Mouse (Mus musculus): ENCODE measurements around the gene H2afz.
"Not testable (repeated sequence)": the region's sequence is repeated elsewhere in the genome, so short reads cannot be mapped to it uniquely, and the experiment has no call there.

H2afz gene

GRCm38 (mm10) chr3:137864988-137865982 is 998 bp downstream of the H2afz start:
- peak; percentile 94 for DNase-seq

GRCm38 (mm10) chr3:137867133-137867436 is 2.8 kb downstream of the H2afz start:
- DNase-seq, result no peak

- peak; percentile 82 for DNase-seq
Measured at GRCm38 (mm10) chr3:137867437-137868093, 3.3 kb downstream of the H2afz start, which contains the start of gene Dnajb14. TSS of gene Dnajb14 (plus strand) at chr3:137867675.

- no peak for DNase-seq
Measured at GRCm38 (mm10) chr3:137868094-137868913, 4.0 kb downstream of the H2afz start.

- DNase-seq, result no peak
Measured at GRCm38 (mm10) chr3:137869395-137869794, 5.1 kb downstream of the H2afz start.

- no peak for DNase-seq
Measured at GRCm38 (mm10) chr3:137879313-137879712, 15.0 kb downstream of the H2afz start.

- no peak for DNase-seq
Measured at GRCm38 (mm10) chr3:137880109-137880748, 15.9 kb downstream of the H2afz start.

- no peak for DNase-seq
Measured at GRCm38 (mm10) chr3:137881093-137881492, 16.8 kb downstream of the H2afz start.

- DNase-seq, result no peak
Measured at GRCm38 (mm10) chr3:137887961-137888360, 23.7 kb downstream of the H2afz start.

GRCm38 (mm10) chr3:137891089-137891488 is 26.8 kb downstream of the H2afz start:
- no peak for DNase-seq

GRCm38 (mm10) chr3:137892118-137892517 is 27.8 kb downstream of the H2afz start:
- no peak for DNase-seq

- no peak for DNase-seq
Measured at GRCm38 (mm10) chr3:137893789-137894188, 29.5 kb downstream of the H2afz start.

- peak; percentile 12 for DNase-seq
Measured at GRCm38 (mm10) chr3:137895196-137895595, 30.9 kb downstream of the H2afz start.

GRCm38 (mm10) chr3:137896386-137896785 is 32.1 kb downstream of the H2afz start:
- no peak for DNase-seq

GRCm38 (mm10) chr3:137896867-137897266 is 32.6 kb downstream of the H2afz start:
- no peak for DNase-seq

- no peak for DNase-seq
Measured at GRCm38 (mm10) chr3:137897685-137898084, 33.4 kb downstream of the H2afz start.

- DNase-seq, result no peak
Measured at GRCm38 (mm10) chr3:137900149-137900548, 35.9 kb downstream of the H2afz start.

GRCm38 (mm10) chr3:137913093-137913492 is 48.8 kb downstream of the H2afz start:
- DNase-seq, result no peak

- DNase-seq, result not testable (repeated sequence)
Measured at GRCm38 (mm10) chr3:137914567-137914966, 50.3 kb downstream of the H2afz start.
